Mouse (Mus musculus) fat pad, adult 2 months (tissue): ENCODE measurements around the gene Wif1.

ENCODE experiments used
- DNase-seq: peaks from one replicate; pipeline ENCODE4 v3.0.0-alpha.2; 2011; ENCODE audit warnings: low read depth, low spot score; ENCODE audit errors: extremely low read depth

Wif1 gene

GRCm38 (mm10) chr10:121033826-121034568 is at the start of gene Wif1:
Wif1 (plus strand) TSS chr10:121033960.
- no peak for DNase-seq

DNA sequence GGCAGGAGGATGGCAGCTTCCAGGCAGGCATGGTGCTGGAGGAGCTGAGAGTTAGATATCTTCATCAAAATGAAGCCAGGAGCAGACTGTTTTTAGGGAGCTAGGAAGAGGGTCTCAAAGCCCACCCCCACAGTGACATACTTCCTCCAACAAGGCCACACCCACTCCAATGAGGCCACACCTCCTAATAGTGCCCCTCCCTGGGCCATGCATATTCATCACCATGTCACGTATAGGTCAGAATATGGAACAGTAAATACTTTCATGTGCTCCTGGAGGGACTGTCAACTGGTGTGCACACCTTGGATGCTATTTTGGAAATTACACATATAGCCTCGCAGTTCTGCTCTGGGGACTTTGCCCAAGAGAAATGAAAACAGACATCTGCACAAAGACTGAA is 31.6 kb upstream of the Wif1 start:
- no peak for DNase-seq

GRCm38 (mm10) chr10:121011496-121011895 is 22.3 kb upstream of the Wif1 start:
- DNase-seq = no peak

DNA sequence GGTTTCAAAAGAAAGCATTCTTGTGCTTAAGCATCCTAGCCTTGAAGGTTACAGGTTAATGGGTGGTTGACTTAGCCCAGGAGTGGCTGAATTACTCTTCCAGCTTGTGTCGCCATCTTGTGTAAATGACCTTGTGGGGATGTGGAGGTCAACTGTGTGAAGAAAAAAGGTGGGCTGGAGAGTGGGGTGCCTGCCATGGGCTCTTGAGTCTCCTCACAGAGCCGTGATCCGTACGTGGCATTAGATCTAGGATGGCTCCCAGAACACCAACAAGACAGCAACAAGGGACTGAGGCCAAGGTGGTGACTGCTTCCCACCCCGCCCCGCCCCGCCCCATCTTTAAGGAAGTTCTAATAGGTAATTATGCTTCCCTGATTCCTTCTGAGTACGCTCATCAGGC is 17.5 kb upstream of the Wif1 start:
- DNase-seq = no peak

DNA sequence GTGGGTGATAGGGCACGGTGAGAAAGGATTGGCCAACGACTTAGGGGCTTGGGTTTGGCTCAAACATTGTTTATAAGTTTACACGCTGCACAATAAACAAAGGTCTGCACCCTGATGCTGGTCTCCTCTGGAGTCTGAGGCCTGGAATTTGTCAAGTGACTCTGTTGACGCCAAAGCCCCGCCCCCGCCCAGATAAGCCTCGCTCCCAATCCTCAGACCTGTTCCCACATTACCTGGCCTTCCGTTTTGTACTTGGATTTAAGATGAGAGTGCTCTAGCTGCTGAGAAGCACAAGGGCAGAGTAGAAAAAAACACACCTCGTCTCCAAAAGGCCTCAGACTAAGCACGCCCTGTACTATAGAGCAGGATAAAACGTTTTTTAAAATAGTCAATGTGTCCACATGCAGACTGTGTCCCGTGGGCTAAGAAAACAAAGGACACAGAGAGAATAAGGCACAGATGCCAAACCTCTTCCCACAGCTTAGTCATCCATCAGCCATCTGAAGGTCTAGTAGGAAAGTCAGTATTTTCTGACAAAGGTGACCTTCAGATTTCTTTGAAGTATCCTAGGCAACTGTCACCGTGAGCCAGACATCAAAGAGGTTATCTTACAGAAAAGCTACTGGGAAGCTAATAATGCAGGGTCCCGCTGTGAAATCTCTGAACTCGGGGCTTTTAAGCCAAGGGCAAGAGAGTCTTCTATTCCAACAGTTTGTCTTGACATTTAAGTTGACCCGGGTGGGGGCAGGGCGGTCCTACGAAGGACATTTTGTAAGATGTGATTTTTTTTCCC is 16.9 kb upstream of the Wif1 start:
- DNase-seq = no peak

DNA sequence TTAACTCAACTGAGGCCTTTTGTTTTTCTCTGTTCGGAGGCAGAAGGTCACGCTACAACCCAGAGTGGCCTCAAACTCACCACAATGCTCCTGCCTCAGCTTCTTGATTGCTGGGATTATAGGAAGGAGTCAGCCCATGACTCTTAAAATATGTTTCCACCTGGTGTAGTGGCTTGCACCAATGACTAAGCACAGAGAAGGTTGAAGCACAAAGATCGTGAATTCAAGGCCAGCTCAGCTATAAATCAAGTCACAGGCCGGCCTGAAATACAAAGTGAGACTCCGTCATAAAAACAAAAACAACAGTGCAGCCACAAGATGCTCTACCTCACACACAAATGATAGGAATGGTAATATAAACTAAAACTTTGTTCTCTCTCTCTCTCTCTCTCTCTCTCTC is 10.8 kb upstream of the Wif1 start:
- no peak for DNase-seq

DNA sequence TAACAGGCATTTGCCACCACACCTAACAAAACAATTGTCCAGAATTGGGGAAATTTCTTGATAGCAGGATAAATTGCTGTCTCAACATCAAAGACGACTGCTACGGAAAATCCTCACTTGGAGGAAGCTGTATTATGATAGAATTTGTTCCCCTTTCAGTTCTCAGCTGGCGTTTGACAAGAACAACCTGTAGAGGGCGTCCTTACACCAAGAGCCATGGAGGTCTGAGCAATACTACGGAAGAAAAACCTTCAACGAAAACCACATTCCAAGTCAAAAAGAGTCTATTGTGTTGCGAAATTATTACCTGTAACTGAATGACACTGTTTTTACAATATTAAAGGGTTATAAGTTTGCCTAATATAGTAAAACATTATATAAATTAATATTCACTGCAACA is 2.0 kb upstream of the Wif1 start:
- no peak for DNase-seq

GRCm38 (mm10) chr10:121033128-121033791 is 500 bp upstream of the Wif1 start:
- peak; percentile 11 for DNase-seq

DNA sequence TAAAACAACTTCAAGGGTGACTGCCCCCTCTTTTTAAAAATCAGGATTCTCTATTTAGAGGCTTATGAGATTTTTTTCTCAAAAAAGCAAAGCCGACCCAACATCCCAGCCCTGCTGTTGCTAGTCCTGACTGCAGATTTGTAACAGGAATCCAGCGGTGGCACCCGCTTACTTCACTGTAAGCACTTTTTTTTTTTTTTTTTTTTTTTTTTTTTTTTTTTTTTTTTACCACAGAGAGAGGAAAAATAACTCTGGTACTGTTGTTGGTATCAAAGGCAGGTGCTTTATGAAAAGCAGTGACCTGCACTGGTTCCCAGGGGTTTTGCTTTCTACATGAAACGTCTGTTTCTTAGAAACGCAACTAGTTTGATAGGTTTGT is 798 bp downstream of the Wif1 start:
- no peak for DNase-seq

DNA sequence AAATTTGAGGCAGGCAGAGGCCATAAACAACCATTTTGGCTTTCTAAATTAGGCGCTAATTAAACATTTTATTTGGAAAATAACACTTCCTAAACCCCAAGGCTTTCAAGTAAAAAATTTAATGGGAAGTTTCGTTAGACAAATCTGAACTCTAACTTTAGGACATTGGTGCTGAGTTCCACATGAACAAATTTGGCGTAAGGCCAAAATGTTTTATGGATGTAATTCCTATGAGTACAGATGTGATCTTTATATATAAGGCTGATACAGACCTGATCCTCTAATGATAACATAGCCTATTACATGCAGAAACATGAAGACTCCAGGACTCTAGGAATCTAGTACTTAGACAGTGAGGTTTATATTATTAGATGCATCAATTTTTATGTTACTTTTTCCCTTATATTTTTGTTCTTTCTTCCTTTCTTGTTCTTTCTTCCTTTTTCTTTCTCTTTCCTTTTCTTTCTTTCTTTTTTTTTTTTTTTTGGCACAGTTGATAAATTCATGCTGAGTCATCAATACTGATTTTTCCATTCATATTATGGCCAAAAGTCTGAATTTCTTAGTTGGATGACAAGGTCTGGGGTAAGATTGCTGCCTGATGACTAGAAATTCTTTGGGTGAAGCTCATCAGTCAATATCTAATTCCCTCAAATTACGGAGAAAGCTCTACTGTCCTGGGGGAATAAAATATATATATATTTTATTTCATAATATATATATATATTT is 5.0 kb downstream of the Wif1 start:
- no peak for DNase-seq

- no peak for DNase-seq
These were observed 7.2 kb downstream of the Wif1 start for GRCm38 (mm10) chr10:121040911-121041310.

DNA sequence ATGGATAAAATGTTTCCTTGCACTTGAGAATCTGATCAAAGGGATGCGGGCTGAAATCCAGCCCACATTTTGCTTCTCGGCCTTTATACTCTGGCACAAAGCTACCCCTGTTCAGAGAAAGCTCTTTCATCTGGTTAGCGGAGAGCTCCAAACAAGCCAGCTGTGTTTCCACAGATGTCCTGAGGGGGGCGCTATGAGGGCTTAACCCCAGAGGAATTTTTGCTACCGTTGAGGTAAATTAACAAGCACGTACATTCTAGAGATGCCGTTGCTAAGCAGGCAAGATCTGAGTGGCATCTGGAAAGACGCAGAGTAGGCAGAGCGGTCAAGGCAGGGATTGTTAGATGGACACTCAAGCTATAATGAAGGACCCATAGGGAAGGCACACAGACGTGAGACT is 13.7 kb downstream of the Wif1 start:
- no peak for DNase-seq

- no peak for DNase-seq
These were observed 18.3 kb downstream of the Wif1 start for GRCm38 (mm10) chr10:121052076-121052475.

DNA sequence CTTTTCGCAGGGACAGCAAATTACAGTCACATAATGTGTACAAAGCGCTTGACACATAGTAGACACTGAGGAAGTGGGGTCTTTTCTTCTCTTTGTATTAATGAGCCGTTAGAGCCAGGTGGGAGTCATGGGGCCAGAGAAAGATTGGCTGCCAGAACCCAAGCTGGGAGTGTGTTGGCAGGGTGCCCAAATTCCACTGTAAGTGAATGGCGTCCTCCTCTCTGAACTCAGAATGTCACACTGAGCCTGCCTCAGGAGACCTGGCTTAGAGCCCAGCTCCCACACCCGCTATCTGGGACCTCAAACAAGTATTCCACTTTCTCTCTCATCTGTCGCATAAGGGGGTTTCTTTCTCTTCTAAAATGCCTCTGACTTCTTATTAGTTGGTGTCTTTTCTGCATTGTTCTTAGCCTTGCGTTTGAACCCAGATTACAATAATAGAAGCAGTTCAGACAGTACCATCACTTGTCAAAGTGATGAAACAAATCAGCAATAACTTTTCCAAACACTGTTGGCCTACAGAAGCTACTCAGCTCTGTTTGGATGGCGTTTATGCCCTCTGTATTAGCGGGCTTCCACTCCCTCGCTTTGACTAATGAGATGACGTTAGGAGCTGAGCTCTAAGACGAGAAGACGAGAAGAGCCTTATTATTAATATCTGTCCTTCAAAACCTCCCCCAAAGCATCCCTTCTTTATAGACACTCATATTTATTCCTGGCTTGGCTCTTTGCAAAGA is 21.9 kb downstream of the Wif1 start:
- no peak for DNase-seq

DNA sequence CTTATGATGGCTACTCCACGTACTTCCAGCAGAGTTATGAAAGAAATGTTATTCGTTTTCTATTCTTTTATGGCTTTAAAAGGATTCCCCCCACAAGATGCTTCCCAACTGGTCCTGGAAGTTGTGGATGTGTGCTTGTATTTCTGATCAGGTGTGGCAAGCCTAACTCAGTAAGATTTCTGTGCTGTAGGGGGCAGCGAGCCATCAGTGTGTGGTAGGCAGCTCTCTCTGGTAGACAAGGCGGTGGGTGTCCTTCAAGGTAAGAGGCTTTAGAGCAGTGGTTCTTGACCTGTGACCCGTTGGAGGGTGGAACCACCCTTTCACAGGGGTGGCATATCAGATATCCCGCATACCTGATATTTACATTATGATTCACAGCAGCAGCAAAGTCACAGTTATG is 23.1 kb downstream of the Wif1 start:
- DNase-seq = no peak

DNA sequence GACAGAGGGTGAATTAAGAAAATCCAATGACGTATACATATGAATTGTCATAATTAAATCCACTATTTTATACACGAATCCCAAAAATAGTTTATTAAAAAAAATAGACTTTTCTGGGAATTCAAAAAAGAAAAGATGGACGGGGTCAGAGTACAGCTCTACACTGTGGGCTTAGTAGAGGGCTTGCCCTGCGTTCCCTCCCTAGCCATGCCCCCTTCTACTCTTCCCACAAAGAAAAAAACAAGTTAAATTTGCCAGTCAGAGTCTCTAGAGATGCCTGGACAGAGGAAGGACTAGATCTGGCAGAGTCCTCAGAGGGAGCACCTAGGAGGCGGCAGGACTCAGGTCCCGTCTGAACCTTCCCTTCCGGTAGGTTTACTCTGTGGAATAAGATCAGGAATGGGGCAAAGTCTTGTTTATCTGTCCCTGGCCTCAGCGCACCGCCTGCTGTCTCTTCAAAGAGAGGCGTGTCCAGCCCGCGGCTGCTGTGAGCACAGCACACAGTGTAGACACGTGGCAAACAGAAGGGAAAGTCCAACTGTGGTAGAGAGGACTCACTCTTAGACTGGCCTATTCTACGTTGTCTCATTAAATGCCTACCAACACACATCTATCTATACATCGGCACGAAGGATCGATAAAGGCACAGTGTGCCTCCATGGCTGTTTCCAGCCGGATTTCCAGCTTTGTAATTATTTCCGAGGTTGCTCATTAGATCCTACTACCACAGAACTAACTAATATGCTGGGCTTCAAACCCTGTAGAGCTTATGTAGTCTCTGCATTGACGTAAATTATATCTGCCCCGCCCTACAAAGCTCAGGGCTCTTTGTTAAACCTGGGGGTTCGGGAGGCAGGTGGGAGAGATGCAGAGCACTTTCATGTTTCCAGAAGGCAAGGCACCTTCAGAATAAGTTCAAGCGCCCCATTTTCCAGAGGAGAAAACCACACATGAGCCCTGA is 25.6 kb downstream of the Wif1 start:
- DNase-seq = no peak

DNA sequence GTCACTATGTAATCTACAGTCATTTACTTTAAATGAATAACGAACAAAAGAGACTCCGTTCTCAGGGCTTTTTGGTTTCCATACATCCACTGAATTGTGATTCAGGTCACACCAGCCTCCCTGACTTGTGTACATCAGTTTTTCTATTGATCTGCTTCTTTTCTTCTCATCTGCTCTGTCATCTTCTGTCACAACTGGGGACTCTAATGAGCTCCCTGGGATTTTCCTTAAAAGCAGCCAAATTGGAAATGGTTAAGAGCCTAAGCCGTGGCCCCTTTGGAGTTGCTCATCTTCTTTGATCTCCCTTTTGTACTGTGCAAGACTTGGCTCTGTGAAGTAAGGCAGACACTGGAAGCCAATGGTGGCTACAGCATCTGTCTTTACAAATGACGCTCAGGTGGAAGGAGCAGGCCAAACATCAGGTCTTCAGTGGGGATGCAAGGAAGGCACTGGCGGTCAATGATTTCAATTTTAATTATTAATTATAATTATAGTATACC is 27.6 kb downstream of the Wif1 start:
- DNase-seq = no peak

DNA sequence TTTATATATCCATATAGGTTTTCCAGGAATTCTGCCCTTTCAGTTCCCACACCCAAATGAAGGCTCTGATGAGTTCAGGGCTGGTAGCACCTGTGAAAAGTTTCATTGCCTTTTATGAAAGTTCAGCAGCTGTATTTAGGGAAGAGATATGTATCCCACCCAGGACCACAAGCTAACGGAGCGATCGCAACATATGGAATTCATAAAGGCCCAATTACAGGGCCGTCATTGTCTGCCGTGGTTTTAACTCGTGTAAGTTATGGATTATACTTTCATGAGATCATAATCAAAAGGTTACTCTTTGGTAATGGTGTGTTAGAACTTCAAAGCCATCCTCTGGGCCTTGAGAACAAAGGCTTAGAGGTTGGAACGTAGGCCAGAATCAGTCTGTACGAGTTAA is 28.9 kb downstream of the Wif1 start:
- no peak for DNase-seq

- DNase-seq = no peak
These were observed 33.7 kb downstream of the Wif1 start for GRCm38 (mm10) chr10:121067416-121067951.
